Mouse (Mus musculus) cerebellum, adult 2 months (tissue): Measurements from ENCODE around the gene Ap1m1. TPM values are rescaled to one million over a fixed set of nuclear protein-coding genes. Genes with fewer than 3 reads are reported as not detected.
A peak's percentile ranks its signal among the peaks of the same experiment; 100 is the strongest.

Experiments used
- DNase-seq, 2 experiments: peaks; one replicate each; pipeline ENCODE4 v3.0.0; 2021
- H3K27ac ChIP-seq: fragments of 200-500 bp; 2 replicates; pipeline ENCODE4 v1.5.1; 2012; ENCODE audit warnings: low read length, control low read depth, inconsistent platforms; ENCODE audit not compliant: insufficient read depth
- H3K27me3 ChIP-seq: fragments of 200-500 bp; 2 replicates; pipeline ENCODE4 v1.6.1; 2012; ENCODE audit warnings: inconsistent platforms, mild to moderate bottlenecking, low read length, moderate library complexity; ENCODE audit not compliant: control insufficient read depth, insufficient read depth
- H3K4me1 ChIP-seq: fragments of 200-500 bp; 2 replicates; pipeline ENCODE4 v1.6.1; 2011; ENCODE audit warnings: low read length; ENCODE audit not compliant: control insufficient read depth, insufficient read depth
- H3K4me3 ChIP-seq: fragments of 200-500 bp; replicated peaks from 2 replicates; pipeline ENCODE3; 2011; ENCODE audit warnings: mild to moderate bottlenecking, low read depth, low read length, control low read depth; ENCODE audit not compliant: insufficient read depth
- CTCF ChIP-seq: fragments of 200-500 bp; IDR thresholded peaks from 2 replicates; pipeline ENCODE4 v1.5.1; 2011; ENCODE audit warnings: low read depth, mild to moderate bottlenecking, control low read depth, low read length, moderate library complexity, borderline replicate concordance; ENCODE audit not compliant: insufficient read depth
- POLR2A ChIP-seq: fragments of 200-500 bp; IDR thresholded peaks from 2 replicates; pipeline ENCODE4 v1.6.1; 2011; ENCODE audit warnings: low read length, control low read depth, borderline replicate concordance; ENCODE audit not compliant: insufficient read depth
- WGBS: fragments of 180-500 bp; shearing (Covaris S2); methylation state at CpG from one replicate; pipeline ENCODE4 v1.1.7; 2018; 5-methylcytosine and 5-hydroxymethylcytosine counted together
- polyA plus RNA-seq: library from polyadenylated mRNA; depleted of rRNA; stranded (reverse); fragments of >200 nt; gene quantifications from 2 replicates; pipeline ENCODE4 v1.2.3, GENCODE M21; 2012

Ap1m1 gene
- polyA plus RNA-seq, 1 experiment = 112 TPM

GRCm38 (mm10) chr8:72268356-72268755, 28.5 kb downstream of the Ap1m1 start:
- DNase-seq = no peak

GRCm38 (mm10) chr8:72270606-72271005, 30.8 kb downstream of the Ap1m1 start:
- no peaks in the 10 kb centered on the region for H3K27me3 ChIP-seq
- no peaks in the 10 kb centered on the region for H3K4me1 ChIP-seq
- 67% methylated on average over 12 of the region's 12 CpGs for WGBS
- no peak for DNase-seq
- no peak overlapping the region for H3K4me3 ChIP-seq
- TF ChIP-seq POLR2A (no peak), CTCF (no peak)
- H3K27ac ChIP-seq = no peak overlapping the region

More at GRCm38 (mm10) chr8:72268356-72268755, 28.5 kb downstream of the Ap1m1 start:
- 75% methylated on average over 15 of the region's 15 CpGs for WGBS
- no peaks in the 10 kb centered on the region for H3K27me3 ChIP-seq
- no peaks in the 10 kb centered on the region for H3K4me1 ChIP-seq
- no peak for TF ChIP-seq CTCF
- no peak for TF ChIP-seq POLR2A
- H3K27ac ChIP-seq = no peak overlapping the region
- no peak overlapping the region for H3K4me3 ChIP-seq

DNA sequence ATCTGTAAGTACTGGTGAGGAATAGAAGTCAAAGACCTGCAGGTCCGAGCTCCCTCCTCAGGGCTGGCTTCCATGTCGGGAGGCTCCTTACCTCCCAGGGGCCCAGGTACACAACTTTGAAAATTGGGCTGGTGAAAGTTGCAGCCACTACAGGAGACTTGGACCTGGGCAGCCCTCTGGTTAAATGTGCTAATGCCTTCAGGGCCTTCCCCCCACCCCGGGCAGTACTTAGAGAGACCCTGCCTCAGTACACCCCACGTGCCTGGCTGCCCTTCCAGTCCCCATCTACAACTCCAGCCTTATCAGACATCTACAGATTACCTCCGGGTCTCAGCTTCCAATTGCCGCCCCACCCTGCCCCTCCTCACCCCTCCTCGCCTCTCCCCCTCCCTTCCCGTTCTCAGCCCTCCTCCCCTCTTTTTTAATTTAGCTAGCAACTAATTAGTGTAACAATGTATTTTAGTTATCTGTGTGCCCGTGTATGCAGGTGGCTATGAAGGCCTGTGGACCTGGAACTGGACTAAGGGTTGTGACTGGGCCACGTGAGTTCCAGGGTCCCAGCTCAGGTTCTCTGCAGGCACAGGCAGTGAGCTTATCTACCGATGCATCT, 31.3 kb downstream of the Ap1m1 start:
- no peaks in the 10 kb centered on the region for H3K4me1 ChIP-seq
- whole genome bisulfite sequencing = 78% methylated on average over 11 of the region's 11 CpGs
- no peaks in the 10 kb centered on the region for H3K27me3 ChIP-seq
- no peak overlapping the region for H3K27ac ChIP-seq
- no peak overlapping the region for H3K4me3 ChIP-seq
- TF ChIP-seq POLR2A (no peak), CTCF (no peak)
- no peak for DNase-seq

DNA sequence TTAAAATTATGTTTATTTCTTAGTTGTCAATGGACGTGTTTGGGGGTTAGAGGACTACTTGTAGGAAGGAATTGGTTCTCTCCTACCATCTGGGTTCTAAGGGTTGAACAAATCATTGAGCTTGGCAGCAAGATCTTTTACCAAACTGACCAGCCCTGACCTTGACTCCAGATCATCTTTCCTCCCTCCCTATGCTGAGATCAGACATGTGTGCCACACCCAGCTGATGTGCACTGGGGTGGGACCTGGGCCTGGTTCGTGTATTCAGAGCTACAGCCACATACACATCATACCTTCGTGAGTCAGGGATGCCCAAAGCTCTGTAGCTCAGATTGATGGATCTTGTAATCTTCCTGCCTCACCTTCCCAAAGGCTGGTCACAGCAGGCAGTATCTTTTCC, 31.9 kb downstream of the Ap1m1 start:
- no peaks in the 10 kb centered on the region for H3K4me1 ChIP-seq
- H3K27ac ChIP-seq = no peak overlapping the region
- no peak for TF ChIP-seq POLR2A
- no peak for TF ChIP-seq CTCF
- DNase-seq = no peak
- no peaks in the 10 kb centered on the region for H3K27me3 ChIP-seq
- H3K4me3 ChIP-seq = no peak overlapping the region
- WGBS = 74% methylated on average over 3 of the region's 3 CpGs

- DNase-seq = peak in 1 of 2 experiments; percentile 27
- H3K27me3 ChIP-seq = no peaks in the 10 kb centered on the region
- TF ChIP-seq POLR2A (no peak), CTCF (peak; percentile 48; the same call in 1 of the 2 replicates)
- H3K4me3 ChIP-seq = no peak overlapping the region
- WGBS = 20% methylated on average over 3 of the region's 3 CpGs
- no peak overlapping the region for H3K27ac ChIP-seq
- no peaks in the 10 kb centered on the region for H3K4me1 ChIP-seq
Observed at GRCm38 (mm10) chr8:72272361-72272760, 32.5 kb downstream of the Ap1m1 start.

DNA sequence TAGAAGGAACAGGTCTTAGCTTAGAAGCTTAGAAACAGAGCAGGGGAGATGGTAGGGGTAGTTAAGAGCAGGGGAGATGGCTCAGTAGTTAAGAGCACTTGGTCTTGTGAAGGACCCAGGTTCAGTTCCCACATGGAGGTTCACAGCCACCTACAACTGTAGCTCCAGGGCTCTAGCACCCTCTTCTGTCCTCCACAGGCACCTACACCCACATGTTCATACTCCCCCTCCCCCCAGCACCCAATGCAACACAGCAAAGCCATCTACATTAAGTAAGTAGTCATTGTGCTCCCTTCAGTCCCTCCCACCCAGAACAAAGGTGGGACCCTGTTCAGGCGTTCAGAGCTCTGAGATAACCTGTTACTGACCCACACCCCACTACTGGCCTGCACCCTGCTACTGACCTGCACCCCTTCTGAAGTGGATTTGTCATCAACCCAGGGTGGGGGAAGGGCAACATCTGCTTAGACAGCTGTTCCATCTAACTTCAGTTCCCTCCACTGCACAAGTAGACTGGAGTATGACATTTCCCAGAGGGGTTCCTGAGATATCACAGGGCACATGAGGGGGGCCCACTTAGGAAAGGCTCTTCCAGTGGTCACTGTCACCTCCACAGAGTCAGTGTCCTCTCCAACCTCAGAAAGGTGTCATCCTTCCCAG, 33.4 kb downstream of the Ap1m1 start:
- TF ChIP-seq POLR2A = no peak
- no peak for TF ChIP-seq CTCF
- H3K4me3 ChIP-seq = no peak overlapping the region
- DNase-seq = no peak
- no peak overlapping the region for H3K27ac ChIP-seq
- no peaks in the 10 kb centered on the region for H3K4me1 ChIP-seq
- 86% methylated on average over 1 of the region's 1 CpGs for WGBS
- H3K27me3 ChIP-seq = no peaks in the 10 kb centered on the region

DNA sequence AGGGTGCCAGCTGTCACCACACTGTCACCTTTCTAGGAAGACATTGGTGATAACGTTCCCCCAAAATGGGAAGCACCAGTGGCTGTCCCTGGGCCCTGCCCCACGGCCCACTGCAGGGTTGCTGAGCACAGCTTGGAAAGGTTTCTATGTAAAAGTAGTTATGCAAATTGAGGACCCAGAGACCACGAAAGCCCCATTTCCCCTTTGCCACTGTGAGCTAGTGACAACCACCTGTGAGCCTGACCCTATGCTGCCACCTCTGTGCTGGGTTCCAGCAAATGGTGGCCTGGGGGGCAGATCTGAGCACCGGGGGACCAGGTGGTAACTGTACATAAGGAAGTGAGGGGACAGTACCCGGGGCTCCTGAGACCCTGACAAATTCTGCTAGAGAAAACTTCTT, 34.0 kb downstream of the Ap1m1 start:
- DNase-seq = no peak
- 76% methylated on average over 5 of the region's 5 CpGs for WGBS
- no peaks in the 10 kb centered on the region for H3K27me3 ChIP-seq
- TF ChIP-seq CTCF = no peak
- TF ChIP-seq POLR2A = no peak
- H3K27ac ChIP-seq = no peak overlapping the region
- H3K4me3 ChIP-seq = no peak overlapping the region
- H3K4me1 ChIP-seq = no peaks in the 10 kb centered on the region

GRCm38 (mm10) chr8:72277244-72277643, 37.4 kb downstream of the Ap1m1 start:
- no peaks in the 10 kb centered on the region for H3K4me1 ChIP-seq
- DNase-seq = no peak
- no peaks in the 10 kb centered on the region for H3K27me3 ChIP-seq
- no peak overlapping the region for H3K4me3 ChIP-seq
- WGBS = 81% methylated on average over 3 of the region's 3 CpGs
- H3K27ac ChIP-seq = no peak overlapping the region
- TF ChIP-seq POLR2A = no peak
- no peak for TF ChIP-seq CTCF
